Mouse (Mus musculus): ENCODE results near the gene Ccdc38.
A peak's percentile ranks its signal among the peaks of the same experiment; 100 is the strongest.

The Ccdc38 gene

DNA sequence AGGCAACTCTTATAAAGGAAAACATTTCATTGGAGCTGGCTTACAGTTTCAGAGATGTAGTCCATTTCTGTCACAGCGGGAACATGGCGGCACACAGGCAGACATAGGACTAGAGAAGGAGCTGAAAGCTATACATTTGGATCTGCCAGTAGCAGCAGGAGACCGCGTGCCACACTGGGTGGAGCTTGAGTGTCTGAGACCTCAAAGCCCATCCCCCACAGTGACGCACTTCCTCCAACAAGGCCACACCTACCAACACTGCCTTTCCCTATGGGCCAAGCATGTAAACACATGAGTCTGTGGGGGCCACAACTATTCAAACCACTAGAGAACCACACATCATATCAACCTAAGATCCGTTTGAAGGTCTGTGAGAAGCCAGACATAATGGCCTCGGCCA, 68.8 kb downstream of the Ccdc38 start:
- peak; percentile 1 for DNase-seq (ENCODE audit: low spot score)

- no peak for DNase-seq (ENCODE audit: low spot score)
Observed at GRCm38 (mm10) chr10:93610896-93611295, 70.5 kb downstream of the Ccdc38 start.

- no peak for DNase-seq (ENCODE audit: low spot score)
Observed at GRCm38 (mm10) chr10:93611419-93612007, 71.1 kb downstream of the Ccdc38 start.

DNA sequence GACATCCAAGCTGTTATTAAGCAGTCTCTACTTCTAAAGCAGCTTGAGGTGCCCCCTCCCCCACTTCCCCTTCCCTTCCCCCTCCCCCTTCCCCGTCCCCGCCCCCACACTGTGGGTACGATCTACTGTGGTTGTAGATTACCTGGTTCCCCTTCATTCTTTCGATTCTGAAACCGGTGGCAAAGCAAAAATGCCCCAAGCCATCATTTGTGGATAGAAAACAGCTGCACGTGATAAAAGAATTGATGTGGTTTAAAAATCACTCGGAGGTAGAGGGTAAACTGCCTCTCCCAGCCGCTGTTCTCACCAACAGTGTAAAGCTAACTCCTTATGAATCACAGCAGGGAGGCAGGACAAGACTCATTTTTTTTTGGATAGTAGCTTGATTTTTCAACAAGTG, 74.4 kb downstream of the Ccdc38 start:
- no peak for DNase-seq (ENCODE audit: low spot score)

DNA sequence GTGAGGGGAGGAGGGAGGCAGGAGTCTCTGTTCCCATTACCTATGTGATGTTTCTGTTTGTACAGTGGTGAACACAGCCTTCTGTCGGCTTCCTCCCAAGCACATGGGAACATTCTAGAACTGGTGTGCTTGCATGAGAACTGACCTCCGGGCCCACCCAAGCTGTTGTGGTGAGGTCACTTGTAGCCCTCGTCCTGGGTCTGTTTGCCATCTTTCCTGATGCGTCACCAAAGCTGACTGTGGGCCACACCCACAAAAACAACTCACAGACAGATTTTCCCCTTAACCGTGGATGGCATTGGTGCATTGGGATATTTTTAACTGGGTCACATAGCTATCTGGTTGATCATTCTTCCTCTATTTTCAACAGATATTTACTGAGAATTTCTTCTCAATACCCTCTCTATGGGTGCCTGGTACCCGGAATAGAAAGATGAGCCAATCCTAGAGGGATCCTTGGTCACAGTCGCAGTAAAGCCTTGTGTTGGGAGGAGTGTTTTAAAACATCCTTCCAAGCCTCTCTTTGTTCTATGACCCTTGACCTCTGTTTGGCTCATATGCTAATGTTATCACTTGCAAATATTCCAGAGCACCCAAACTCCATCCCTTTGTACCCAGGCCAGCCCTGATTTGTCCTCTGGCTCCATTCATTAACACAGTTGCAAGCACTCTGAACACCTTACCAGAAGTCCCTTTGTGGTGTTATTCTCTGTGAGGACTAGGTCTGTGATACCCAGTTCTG, 80.2 kb downstream of the Ccdc38 start:
- peak; percentile 4 for DNase-seq (ENCODE audit: low spot score)

- peak; percentile 1 for DNase-seq (ENCODE audit: low spot score)
Observed at GRCm38 (mm10) chr10:93623725-93624124, 83.3 kb downstream of the Ccdc38 start.

DNA sequence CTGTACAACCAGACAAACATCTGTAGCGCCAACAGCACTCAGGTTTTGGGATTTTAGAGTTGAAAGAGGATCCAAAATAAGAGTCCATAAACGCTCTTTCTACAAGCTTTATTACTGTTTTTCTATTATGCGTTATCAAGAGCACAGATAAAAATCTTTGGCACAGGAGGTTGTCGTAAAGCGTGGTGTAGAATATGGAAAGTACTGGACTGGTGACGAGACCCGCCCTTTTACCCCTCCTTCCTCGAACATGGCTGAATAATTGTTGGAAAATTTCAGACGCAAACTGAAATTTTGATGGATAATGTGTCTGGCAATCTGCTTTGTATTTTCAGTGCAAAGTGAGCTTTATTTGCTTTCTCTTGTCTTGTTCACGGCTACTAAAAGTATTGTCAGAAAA, 83.7 kb downstream of the Ccdc38 start:
- DNase-seq (ENCODE audit: low spot score): no peak

- DNase-seq (ENCODE audit: low spot score): no peak
Observed at GRCm38 (mm10) chr10:93630310-93630709, 89.9 kb downstream of the Ccdc38 start.

- DNase-seq (ENCODE audit: low spot score): no peak
Observed at GRCm38 (mm10) chr10:93632086-93632485, 91.7 kb downstream of the Ccdc38 start.

GRCm38 (mm10) chr10:93633563-93633962, 93.1 kb downstream of the Ccdc38 start:
- DNase-seq (ENCODE audit: low spot score): no peak
